Mouse (Mus musculus) stomach, embryonic 15.5 days (tissue): Measurements from ENCODE around the gene Gpsm3. TPM values are rescaled to one million over a fixed set of nuclear protein-coding genes. Genes with fewer than 3 reads are reported as not detected.

ENCODE experiments used
- ATAC-seq: fragments of 200-750 bp; cut with Nextera tagmentation; 2 replicates; pipeline ENCODE4 v1.8.0; 2017; ENCODE audit warnings: low read depth, moderate number of reproducible peaks, moderate TSS enrichment; ENCODE audit not compliant: insufficient read depth, low FRiP score
- H3K27ac ChIP-seq: fragments of 300-500 bp; sonication (generic); 2 replicates; pipeline ENCODE4 v1.5.1; 2015; ENCODE audit warnings: mild to moderate bottlenecking, inconsistent platforms
- H3K27me3 ChIP-seq: fragments of 300-500 bp; sonication (generic); replicated peaks from 2 replicates; pipeline ENCODE4 v1.6.1; 2015; ENCODE audit warnings: inconsistent platforms
- H3K36me3 ChIP-seq: fragments of 300-500 bp; sonication (generic); 2 replicates; pipeline ENCODE4 v1.6.1; 2015; ENCODE audit warnings: inconsistent platforms
- H3K4me1 ChIP-seq: fragments of 300-500 bp; sonication (generic); 2 replicates; pipeline ENCODE4 v1.6.1; 2015; ENCODE audit warnings: inconsistent platforms
- H3K4me2 ChIP-seq: fragments of 300-500 bp; sonication (generic); 2 replicates; pipeline ENCODE4 v1.6.1; 2015; ENCODE audit warnings: mild to moderate bottlenecking, inconsistent platforms
- H3K4me3 ChIP-seq: fragments of 300-500 bp; sonication (generic); replicated peaks from 2 replicates; pipeline ENCODE4 v1.5.1; 2015; ENCODE audit warnings: inconsistent platforms
- H3K9ac ChIP-seq: fragments of 300-500 bp; sonication (generic); 2 replicates; pipeline ENCODE4 v1.6.1; 2015; ENCODE audit warnings: inconsistent platforms
- H3K9me3 ChIP-seq: fragments of 300-500 bp; sonication (generic); 2 replicates; pipeline ENCODE4 v1.6.1; 2016; ENCODE audit warnings: inconsistent platforms
- WGBS: fragments of 180-500 bp; shearing (Covaris S2); methylation state at CpG from one replicate; pipeline ENCODE4 v1.1.7; 2015; 5-methylcytosine and 5-hydroxymethylcytosine counted together
- polyA plus RNA-seq: library from polyadenylated mRNA; unstranded; fragments of >200 nt; fragmentation: Nextera tagmentation; extraction: Ambion mirVana; gene quantifications from 2 replicates; pipeline ENCODE4 v1.2.1, GENCODE M21; 2015

Gene Gpsm3
- polyA plus RNA-seq, 1 experiment from 2014 or later = 11.9 TPM

DNA sequence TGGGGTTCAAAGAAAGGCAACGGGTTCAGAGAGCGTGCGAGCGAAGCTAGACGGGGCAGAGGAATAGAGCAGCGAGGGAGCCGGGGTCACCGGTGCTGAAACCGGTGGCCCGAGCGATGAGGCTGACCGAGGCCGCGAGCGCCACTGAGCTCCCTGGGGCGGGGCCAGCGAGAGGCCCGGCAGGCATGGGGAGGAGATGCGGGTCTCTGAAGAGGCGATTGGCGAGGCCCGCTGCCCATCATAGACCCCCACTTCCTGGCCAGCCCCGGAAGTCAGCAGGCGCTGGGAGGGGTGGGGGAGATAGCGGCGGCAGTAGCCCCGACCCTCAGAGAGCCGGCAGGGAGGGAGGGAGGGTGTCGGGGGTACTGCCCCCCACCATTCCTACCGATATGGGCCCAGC, 16.0 kb downstream of the Gpsm3 start:
- Histone ChIP-seq H3K9me3 (no peaks in the 10 kb centered on the region), H3K36me3 (peaks cover 13% of the 10 kb centered on the region), H3K9ac (peak overlapping the region; percentile 89), H3K4me1 (peaks cover 42% of the 10 kb centered on the region), H3K27ac (peak overlapping the region; percentile 91), H3K27me3 (no peaks in the 10 kb centered on the region), H3K4me3 (peak overlapping the region; percentile 80), H3K4me2 (peak overlapping the region; percentile 85)
- WGBS = under 1% methylated on average over 25 of the region's 30 CpGs
- peak; percentile 32 for ATAC-seq

DNA sequence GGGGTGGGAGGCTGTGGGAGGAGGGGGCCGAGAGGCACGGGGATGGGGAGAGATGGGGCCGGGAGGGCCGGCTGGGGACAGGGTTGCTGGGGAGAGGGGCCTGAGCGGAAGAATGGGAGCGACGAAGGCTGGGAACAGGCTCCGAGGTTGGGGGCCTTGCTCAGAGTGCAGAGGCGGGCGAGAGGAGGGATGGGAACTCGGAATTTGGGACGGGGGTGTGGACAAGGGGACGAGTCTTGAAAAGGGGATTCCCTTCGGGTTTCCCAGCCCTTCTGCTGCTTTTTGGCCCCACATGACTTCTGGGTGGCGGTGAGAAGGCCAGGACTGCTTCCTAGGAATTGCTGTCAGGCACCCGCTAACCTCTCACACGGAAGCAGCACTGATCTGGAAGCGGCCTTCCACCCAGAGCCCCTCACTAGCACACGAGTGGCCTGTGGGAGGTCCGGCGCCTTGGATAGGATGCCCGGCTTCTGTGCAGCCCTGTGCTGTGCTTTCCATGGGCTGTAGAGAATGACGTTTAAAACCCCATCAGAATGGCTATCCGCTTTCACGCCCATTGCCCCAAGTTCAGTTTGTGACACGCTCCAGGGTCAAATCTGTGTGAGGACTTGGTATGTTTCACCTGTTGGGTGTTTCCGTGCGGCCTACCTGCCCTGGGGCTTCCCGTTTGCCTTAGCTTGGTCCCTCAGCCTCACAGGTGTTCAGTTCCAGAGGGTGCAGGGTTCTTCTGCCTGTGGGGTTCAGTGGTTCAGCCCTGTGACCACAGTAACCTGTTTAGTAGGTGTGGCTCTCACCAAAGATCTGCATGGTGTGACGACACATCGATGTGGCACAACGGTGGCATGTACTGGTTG, 16.8 kb downstream of the Gpsm3 start:
- peaks cover 42% of the 10 kb centered on the region for H3K4me1 ChIP-seq
- ATAC-seq = no peak
- H3K4me3 ChIP-seq = peak overlapping the region; percentile 80
- H3K27me3 ChIP-seq = no peaks in the 10 kb centered on the region
- 11% methylated on average over 32 of the region's 32 CpGs for WGBS
- peak overlapping the region; percentile 84 for H3K27ac ChIP-seq
- peak overlapping the region; percentile 89 for H3K9ac ChIP-seq
- peaks cover 18% of the 10 kb centered on the region for H3K36me3 ChIP-seq
- H3K4me2 ChIP-seq = peak overlapping the region; percentile 85
- no peaks in the 10 kb centered on the region for H3K9me3 ChIP-seq

DNA sequence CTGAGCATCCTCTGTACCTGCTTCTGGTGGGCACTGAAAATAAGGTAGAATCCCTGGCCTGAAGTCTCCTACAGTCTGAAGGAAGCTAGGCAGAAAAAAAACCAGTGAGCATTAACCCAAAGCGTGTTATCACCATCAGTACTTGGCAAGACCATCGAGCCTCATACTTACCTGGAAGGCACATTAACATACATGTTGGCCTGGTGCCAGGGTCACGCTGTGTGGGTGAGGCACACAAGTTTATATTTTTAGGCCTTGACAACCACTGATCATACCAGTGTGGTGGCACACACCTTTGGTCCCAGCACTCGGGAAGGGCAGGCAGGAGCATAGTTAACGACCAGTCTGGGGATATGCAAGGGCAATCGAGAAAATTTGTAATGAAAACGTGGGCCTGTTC, 18.4 kb downstream of the Gpsm3 start:
- Histone ChIP-seq H3K36me3 (peaks cover 26% of the 10 kb centered on the region), H3K4me2 (no peak overlapping the region), H3K27ac (no peak overlapping the region), H3K4me1 (peaks cover 30% of the 10 kb centered on the region), H3K27me3 (no peaks in the 10 kb centered on the region), H3K4me3 (no peak overlapping the region), H3K9ac (no peak overlapping the region), H3K9me3 (no peaks in the 10 kb centered on the region)
- WGBS = 78% methylated on average over 7 of the region's 7 CpGs
- ATAC-seq = no peak

DNA sequence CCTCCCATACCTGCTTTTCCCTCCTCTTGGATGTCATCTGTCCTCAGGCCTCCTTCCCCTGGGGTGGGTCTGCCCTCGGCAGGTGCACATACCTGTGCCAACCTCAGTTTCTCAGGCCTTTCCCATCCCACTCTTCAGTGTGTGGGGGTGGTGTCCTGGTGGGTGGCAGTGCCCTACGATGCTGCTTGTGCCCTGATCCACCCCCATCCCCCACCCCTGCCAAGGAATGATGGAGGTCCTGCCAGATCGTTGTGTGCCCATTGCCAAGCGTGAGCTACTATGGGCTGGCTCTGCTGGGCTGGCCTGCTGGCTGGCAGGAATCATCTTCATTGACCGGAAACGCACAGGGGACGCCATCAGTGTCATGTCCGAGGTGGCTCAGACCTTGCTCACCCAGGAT, 21.4 kb downstream of the Gpsm3 start:
- H3K36me3 ChIP-seq = peaks cover 34% of the 10 kb centered on the region
- no peak for ATAC-seq
- no peak overlapping the region for H3K9ac ChIP-seq
- no peaks in the 10 kb centered on the region for H3K27me3 ChIP-seq
- no peak overlapping the region for H3K4me2 ChIP-seq
- no peaks in the 10 kb centered on the region for H3K9me3 ChIP-seq
- WGBS = 87% methylated on average over 8 of the region's 8 CpGs
- peaks cover 20% of the 10 kb centered on the region for H3K4me1 ChIP-seq
- H3K27ac ChIP-seq = no peak overlapping the region
- H3K4me3 ChIP-seq = no peak overlapping the region

DNA sequence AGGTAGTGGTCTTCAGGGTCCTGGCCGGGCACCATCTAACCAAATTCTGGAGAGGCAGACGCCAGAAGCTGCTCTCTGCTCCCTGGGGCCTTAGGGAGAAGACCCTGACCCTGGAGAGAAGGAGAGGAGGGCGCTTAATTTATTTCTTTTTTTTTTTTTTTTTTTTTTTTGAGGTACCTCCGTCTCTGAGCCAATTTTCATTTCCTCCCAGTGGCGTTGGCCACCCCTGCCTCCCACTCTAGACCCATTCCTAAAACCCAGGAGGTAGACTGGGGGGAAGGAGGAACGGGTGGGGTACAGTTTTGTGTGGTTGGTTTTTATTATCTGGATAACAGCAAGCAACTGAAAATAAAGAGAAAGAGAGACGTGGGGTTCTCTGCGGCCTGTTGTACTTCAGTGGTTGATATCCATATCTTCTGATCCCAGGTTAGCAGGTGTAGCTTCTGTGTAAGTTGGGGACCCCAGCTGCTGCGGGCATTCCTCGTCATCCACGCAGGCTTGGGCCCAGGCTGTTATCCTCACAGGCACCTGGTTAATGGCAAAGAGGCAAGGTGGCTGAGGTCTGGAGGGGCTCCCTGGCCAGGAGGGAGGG, 23.5 kb downstream of the Gpsm3 start:
- Histone ChIP-seq H3K9ac (no peak overlapping the region), H3K4me1 (peaks cover 6% of the 10 kb centered on the region), H3K4me2 (no peak overlapping the region), H3K4me3 (no peak overlapping the region), H3K27me3 (no peaks in the 10 kb centered on the region), H3K36me3 (peaks cover 40% of the 10 kb centered on the region), H3K27ac (no peak overlapping the region), H3K9me3 (no peaks in the 10 kb centered on the region)
- 84% methylated on average over 10 of the region's 11 CpGs for WGBS
- no peak for ATAC-seq

DNA sequence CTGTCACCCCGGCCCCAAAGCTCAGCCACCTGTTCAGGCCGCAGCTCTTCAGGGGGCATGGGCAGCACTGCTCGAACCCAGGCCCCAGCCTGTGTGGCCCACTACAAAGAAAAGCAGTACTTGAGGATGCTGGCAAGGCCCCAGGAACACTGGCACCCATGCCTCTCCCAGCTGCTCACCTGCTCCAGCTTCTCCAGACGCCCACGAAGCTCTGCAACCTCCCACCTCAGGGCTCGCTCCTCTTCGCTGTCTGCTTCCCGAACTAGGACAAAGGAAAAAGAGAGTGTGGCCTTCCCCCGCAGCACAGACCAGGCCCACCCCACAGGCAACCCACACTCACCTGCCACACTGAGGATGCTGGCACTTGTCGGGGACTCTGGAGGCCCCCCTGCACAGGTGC, 24.2 kb downstream of the Gpsm3 start:
- no peak for ATAC-seq
- Histone ChIP-seq H3K4me3 (no peak overlapping the region), H3K27me3 (no peaks in the 10 kb centered on the region), H3K4me2 (no peak overlapping the region), H3K9ac (no peak overlapping the region), H3K4me1 (no peaks in the 10 kb centered on the region), H3K9me3 (no peaks in the 10 kb centered on the region), H3K27ac (no peak overlapping the region), H3K36me3 (peaks cover 40% of the 10 kb centered on the region)
- 86% methylated on average over 10 of the region's 10 CpGs for WGBS

DNA sequence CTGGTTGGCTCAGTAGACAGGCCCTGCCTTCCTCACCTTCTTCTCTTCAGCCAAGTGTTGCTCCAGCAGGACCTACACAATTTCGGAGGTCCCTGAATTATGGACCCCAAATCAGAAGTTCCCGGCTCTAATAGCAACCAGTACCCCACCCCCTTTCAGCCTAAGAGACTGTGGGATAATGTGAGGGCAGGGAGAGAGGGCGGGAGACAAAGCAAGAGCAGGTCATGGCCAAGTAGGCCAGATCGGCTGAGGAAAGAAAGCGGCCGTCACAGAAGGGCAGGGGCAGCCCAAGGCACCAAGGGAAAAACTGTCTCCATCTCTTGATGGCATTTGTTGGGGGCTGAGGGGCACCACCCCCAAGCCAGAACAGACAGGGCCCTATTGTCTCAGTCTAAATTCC, 26.3 kb downstream of the Gpsm3 start, which contains the start of gene Egfl8:
Egfl8 (minus strand) TSS at position 101 of the 400 bp plus-strand sequence.
- Histone ChIP-seq H3K27ac (no peak within 1 kb of the TSS), H3K4me2 (no peak within 1 kb of the TSS), H3K4me1 (no peaks in the 10 kb centered on the region), H3K27me3 (no peaks in the 10 kb centered on the region), H3K9ac (no peak within 1 kb of the TSS), H3K9me3 (no peaks in the 10 kb centered on the region), H3K4me3 (no peak within 1 kb of the TSS), H3K36me3 (peaks cover 37% of the 10 kb centered on the region)
- ATAC-seq = no peak
- 73% methylated on average over 6 of the region's 6 CpGs for WGBS

DNA sequence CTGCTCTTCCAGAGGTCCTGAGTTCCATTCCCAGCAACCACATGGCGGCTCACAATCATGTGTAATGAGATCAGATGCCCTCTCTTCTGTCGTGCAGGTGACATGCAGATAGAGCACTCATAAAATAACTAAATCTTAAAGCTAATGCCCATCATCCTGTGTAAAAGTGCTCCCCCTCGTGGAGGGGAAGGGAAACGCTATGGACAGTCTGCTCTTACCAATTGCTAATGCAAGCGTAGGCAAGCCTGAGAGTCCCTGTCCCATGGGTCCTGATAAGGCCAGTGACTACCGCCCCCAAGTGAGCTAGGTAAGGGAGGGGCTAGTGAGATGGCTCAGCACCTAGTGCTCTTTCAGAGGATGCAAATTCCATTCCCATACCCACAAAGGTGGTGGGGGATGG, 29.4 kb downstream of the Gpsm3 start:
- no peak overlapping the region for H3K27ac ChIP-seq
- no peaks in the 10 kb centered on the region for H3K27me3 ChIP-seq
- no peak; the same call in 1 of the 2 replicates for ATAC-seq
- H3K4me3 ChIP-seq = no peak overlapping the region
- WGBS = 15% methylated on average over 6 of the region's 6 CpGs
- H3K36me3 ChIP-seq = peaks cover 26% of the 10 kb centered on the region
- H3K4me2 ChIP-seq = no peak overlapping the region
- no peaks in the 10 kb centered on the region for H3K9me3 ChIP-seq
- no peak overlapping the region for H3K9ac ChIP-seq
- no peaks in the 10 kb centered on the region for H3K4me1 ChIP-seq

DNA sequence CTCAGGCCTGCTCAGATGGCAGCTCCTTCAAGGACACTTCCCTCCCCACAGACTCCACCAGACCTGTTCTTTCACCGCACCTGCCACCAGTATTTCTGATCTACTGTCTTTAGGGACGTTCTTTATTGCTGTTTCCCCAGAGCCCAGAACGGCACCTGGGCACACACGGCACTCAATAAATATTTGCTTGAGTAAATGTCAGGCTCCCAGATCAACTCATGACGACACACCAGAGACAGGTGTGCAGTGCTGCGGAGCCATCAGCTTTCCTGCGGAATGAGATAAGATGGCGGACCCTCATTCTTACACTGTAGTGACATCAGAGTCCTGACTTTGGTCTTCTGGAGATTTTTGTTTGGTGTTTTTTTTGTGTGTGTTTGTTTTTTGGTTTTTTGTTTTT, 31.4 kb downstream of the Gpsm3 start:
- Histone ChIP-seq H3K36me3 (peaks cover 21% of the 10 kb centered on the region), H3K4me3 (no peak overlapping the region), H3K4me2 (no peak overlapping the region), H3K27ac (no peak overlapping the region), H3K9me3 (no peaks in the 10 kb centered on the region), H3K27me3 (no peaks in the 10 kb centered on the region), H3K9ac (no peak overlapping the region), H3K4me1 (peaks cover 2% of the 10 kb centered on the region)
- ATAC-seq = no peak
- 72% methylated on average over 8 of the region's 8 CpGs for WGBS

DNA sequence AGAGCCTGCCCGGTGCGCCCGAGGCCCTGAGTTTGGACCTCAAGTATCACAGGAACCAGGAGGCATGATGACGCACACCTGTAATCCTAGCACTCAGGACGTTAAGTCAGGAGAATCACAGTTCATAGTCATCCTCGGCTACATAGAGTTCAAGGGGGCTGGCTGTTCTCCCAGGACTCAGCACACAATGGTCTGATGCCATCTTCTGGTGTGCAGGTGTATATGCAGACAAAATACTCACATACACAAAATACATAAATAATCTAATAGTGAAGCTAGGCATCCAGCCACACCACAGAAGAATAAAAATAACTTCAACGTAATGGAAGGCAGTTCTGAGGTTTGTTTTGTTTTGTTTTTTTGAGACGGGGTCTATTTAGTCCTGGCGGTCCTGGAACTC, 33.6 kb downstream of the Gpsm3 start:
- Histone ChIP-seq H3K4me3 (no peak overlapping the region), H3K4me1 (peaks cover 12% of the 10 kb centered on the region), H3K4me2 (no peak overlapping the region), H3K27me3 (no peaks in the 10 kb centered on the region), H3K9me3 (no peaks in the 10 kb centered on the region), H3K27ac (no peak overlapping the region), H3K36me3 (peaks cover 11% of the 10 kb centered on the region), H3K9ac (no peak overlapping the region)
- no peak for ATAC-seq
- WGBS = 85% methylated on average over 9 of the region's 9 CpGs

DNA sequence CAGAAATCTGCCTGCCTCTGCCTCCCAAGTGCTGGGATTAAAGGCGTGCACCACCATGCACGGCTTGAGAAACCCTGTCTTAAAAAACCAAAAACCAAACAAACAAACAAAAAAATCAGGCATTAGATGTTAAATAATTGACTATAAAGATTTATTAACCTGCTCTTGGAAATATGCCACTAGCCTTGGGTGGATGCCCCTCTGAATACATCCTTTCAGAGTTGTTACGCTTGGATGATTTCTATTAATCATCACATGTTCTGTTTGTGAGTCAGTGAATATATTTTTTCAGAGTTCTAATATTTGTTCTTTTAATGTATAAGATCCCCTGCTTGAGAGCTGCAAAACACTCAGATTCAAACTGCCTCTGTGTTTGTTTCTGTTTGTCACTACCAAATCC, 35.4 kb downstream of the Gpsm3 start:
- peaks cover 11% of the 10 kb centered on the region for H3K36me3 ChIP-seq
- H3K4me3 ChIP-seq = no peak overlapping the region
- H3K9me3 ChIP-seq = no peaks in the 10 kb centered on the region
- peaks cover 5% of the 10 kb centered on the region; the same call in 1 of the 2 replicates for H3K27me3 ChIP-seq
- no peak overlapping the region for H3K9ac ChIP-seq
- ATAC-seq = no peak
- peaks cover 26% of the 10 kb centered on the region for H3K4me1 ChIP-seq
- WGBS = 86% methylated on average over 3 of the region's 3 CpGs
- H3K27ac ChIP-seq = no peak overlapping the region
- H3K4me2 ChIP-seq = no peak overlapping the region

DNA sequence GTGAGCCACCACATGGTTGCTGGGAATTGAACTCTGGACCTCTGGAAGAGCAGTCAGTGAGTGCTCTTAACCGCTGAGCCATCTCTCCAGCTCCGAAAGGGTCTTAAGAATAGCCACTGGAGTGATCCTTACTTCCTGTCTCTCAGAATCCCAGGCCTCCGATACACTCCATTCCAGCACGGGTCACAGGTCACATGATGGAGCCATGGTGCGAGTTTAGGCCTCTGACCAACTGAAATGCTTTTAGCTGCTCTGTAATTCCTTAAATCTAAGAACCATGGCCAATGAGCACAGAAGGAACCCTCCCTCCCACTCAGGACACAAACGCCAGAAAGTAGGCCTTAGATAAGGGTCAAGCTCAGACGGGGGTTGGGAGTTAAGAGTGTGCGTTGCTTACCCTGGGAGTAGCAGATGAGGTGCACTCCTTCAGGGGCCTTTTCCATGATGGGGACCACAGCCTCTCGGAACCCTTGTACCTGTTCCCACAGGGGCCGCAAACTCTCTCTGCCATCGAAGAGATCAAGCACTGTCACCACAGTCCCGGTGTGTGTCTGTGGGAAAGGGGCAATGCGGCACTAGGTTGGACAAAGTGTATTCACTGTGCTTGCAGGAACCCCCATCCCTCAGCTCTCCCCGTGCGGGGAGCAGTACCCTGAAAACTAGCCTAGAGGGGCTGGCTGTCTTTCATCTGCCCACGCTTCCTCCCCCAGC, 36.6 kb downstream of the Gpsm3 start:
- H3K27ac ChIP-seq = peak overlapping the region; percentile 95
- H3K4me1 ChIP-seq = peaks cover 38% of the 10 kb centered on the region
- 44% methylated on average over 16 of the region's 16 CpGs for WGBS
- peak overlapping the region; percentile 77 for H3K4me3 ChIP-seq
- peak overlapping the region; percentile 96 for H3K4me2 ChIP-seq
- peaks cover 11% of the 10 kb centered on the region for H3K36me3 ChIP-seq
- peak overlapping the region; percentile 65; the same call in 1 of the 2 replicates for H3K9ac ChIP-seq
- H3K27me3 ChIP-seq = peaks cover 17% of the 10 kb centered on the region
- H3K9me3 ChIP-seq = no peaks in the 10 kb centered on the region
- ATAC-seq = no peak
